Mouse (Mus musculus) lung, embryonic 16.5 days (tissue): ENCODE measurements around the gene Dynlt1c. TPM values are rescaled to one million over a fixed set of nuclear protein-coding genes. Genes with fewer than 3 reads are reported as not detected.
"Not testable (repeated sequence)": the region's sequence is repeated elsewhere in the genome, so short reads cannot be mapped to it uniquely, and the experiment has no call there.

ENCODE experiments used
- ATAC-seq: fragments of 200-750 bp; cut with Nextera tagmentation; 2 replicates; pipeline ENCODE4 v1.8.0; 2017; ENCODE audit warnings: low read depth, mild to moderate bottlenecking, moderate library complexity
- H3K27ac ChIP-seq: fragments of 300-500 bp; sonication (generic); 2 replicates; pipeline ENCODE4 v1.5.1; 2014; ENCODE audit warnings: mild to moderate bottlenecking, control low read depth, low read length
- H3K27me3 ChIP-seq: fragments of 300-500 bp; sonication (generic); 2 replicates; pipeline ENCODE4 v1.6.1; 2014; ENCODE audit warnings: low read depth, low read length, mixed read lengths; ENCODE audit not compliant: control insufficient read depth, insufficient read depth
- H3K36me3 ChIP-seq: fragments of 300-500 bp; sonication (generic); 2 replicates; pipeline ENCODE4 v1.6.1; 2014; ENCODE audit warnings: low read length; ENCODE audit not compliant: control insufficient read depth, insufficient read depth
- H3K4me1 ChIP-seq: fragments of 300-500 bp; sonication (generic); replicated peaks from 2 replicates; pipeline ENCODE4 v1.6.1; 2014; ENCODE audit warnings: low read length, mixed read lengths; ENCODE audit not compliant: control insufficient read depth, insufficient read depth
- H3K4me2 ChIP-seq: fragments of 300-500 bp; sonication (generic); 2 replicates; pipeline ENCODE4 v1.6.1; 2014; ENCODE audit warnings: low read depth, low read length, control low read depth
- H3K4me3 ChIP-seq: fragments of 300-500 bp; sonication (generic); 2 replicates; pipeline ENCODE4 v1.5.1; 2014; ENCODE audit warnings: mild to moderate bottlenecking, low read length, control low read depth
- H3K9ac ChIP-seq: fragments of 300-500 bp; sonication (generic); 2 replicates; pipeline ENCODE4 v1.6.1; 2014; ENCODE audit warnings: low read length, control low read depth
- H3K9me3 ChIP-seq: fragments of 300-500 bp; sonication (generic); 2 replicates; pipeline ENCODE4 v1.6.1; 2016; ENCODE audit warnings: low read length; ENCODE audit not compliant: control insufficient read depth
- WGBS: fragments of 180-500 bp; shearing (Covaris S2); extraction: QIAGEN DNeasy Blood & Tissue Kit; methylation state at CpG from one replicate; pipeline ENCODE4 v1.1.7; 2014; 5-methylcytosine and 5-hydroxymethylcytosine counted together
- polyA plus RNA-seq: library from polyadenylated mRNA; unstranded; fragments of >200 nt; fragmentation: Nextera tagmentation; extraction: Ambion mirVana; gene quantifications from 2 replicates; pipeline ENCODE4 v1.2.1, GENCODE M21; 2015

The Dynlt1c gene
- polyA plus RNA-seq, 1 experiment from 2014 or later, result 36.8 TPM

DNA sequence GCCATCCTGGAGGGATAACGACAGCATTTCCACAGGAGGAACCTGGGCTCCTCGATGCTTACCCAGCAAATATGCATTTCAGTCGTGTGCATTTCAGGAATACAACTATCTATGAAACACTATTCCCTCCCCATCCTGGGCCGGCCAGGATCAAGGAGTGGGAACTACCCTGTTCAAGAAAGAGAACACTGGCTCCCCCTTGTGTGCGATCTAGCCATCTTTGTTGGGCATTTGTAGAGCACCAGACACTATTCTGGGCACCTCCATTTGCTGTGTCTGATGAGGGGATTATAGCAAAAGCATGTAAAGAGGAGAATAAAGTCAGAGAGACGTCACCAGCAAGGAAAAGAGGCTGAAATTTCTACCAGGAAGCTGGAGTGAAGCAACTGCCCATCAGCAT lies 12.8 kb upstream of the Dynlt1c start:
- not testable (repeated sequence) for H3K9me3 ChIP-seq, H3K4me2 ChIP-seq, ATAC-seq, H3K4me1 ChIP-seq, H3K36me3 ChIP-seq, H3K27me3 ChIP-seq, H3K4me3 ChIP-seq, H3K27ac ChIP-seq, H3K9ac ChIP-seq
- no CpG with 5 or more reads among the region's 6 CpGs for WGBS

DNA sequence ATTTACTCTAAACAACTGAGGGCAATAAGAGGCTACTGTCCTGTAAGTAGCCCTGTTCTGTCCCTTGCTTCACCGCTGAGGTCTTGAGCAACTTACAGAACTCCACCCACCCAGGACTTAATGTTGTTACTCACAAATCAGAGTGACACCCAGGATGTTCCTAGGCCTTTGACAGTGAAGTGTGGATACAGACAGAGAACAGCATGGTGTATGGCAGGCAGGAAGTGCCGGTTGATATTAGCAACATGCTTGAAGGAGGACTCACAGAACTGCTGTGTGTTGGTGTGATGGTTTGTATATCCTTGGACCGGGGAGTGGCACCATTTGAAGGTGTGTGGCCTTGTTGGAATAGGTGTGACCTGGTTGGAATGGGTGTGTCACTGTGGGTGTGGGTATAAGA lies 9.4 kb upstream of the Dynlt1c start:
- not testable (repeated sequence) for H3K4me3 ChIP-seq, H3K4me1 ChIP-seq, H3K9me3 ChIP-seq, H3K27me3 ChIP-seq, H3K27ac ChIP-seq, H3K9ac ChIP-seq, H3K36me3 ChIP-seq, H3K4me2 ChIP-seq
- WGBS, result 59% methylated on average over 2 of the region's 3 CpGs
- ATAC-seq, result peak; percentile 59

DNA sequence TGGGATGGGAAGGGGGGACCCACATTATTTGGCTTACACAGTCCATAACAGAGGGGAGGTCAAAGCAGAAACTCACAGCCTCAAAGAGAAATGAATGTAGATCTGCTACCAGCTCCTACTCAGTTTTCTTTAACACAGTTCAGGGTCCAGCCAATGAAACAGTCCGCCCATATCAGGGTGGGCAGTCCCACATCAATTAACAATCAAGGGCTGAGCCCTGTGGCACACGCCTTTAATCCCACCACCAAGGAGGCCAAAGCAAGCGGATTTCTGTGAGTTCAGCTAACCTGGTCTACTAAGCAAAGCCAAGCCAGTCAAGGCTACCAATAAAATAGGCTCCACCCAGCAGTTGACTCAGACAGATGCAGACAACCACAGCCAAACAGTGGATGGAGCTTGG lies 7.6 kb upstream of the Dynlt1c start:
- not testable (repeated sequence) for H3K4me2 ChIP-seq, H3K9me3 ChIP-seq, H3K4me1 ChIP-seq, H3K27me3 ChIP-seq, H3K36me3 ChIP-seq, ATAC-seq, H3K4me3 ChIP-seq, H3K9ac ChIP-seq, H3K27ac ChIP-seq
- WGBS, result 70% methylated on average over 3 of the region's 3 CpGs

DNA sequence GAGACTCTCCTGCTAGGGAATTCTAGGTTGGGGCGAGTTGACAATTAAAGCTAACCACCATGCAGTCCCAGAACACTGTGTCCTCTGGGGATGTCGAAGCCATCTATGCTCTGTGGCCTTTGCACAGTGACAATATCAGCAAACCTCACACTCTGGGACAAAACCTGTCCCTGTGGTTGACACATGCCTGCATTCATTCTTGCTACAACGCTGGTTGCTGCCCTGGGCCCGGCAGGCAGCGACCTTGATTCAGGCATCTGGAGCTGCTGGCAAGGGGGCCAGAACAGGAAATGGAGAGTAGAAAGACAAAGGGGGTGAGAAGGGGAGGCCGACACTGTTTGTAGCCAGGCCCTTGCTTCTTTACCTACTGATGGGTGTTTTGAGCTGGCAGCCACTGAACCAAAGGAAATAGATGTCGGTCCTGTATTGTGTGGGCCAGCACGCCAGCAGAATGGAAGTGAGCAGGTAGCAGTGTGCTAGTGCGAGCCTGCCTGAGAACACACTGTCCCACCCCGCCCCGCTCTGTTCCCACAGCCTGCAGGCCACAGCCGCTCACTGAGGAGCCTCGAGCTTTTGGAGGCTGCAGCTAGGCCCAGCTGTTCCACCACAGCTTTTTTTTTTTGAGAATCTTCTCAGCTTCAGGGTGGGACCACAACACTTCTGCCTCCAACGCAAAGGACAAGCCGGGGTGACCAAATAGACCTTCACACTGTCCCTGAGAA lies 5.5 kb upstream of the Dynlt1c start:
- H3K36me3 ChIP-seq, H3K4me2 ChIP-seq, H3K27me3 ChIP-seq, H3K4me3 ChIP-seq, H3K9me3 ChIP-seq, H3K4me1 ChIP-seq, H3K9ac ChIP-seq, H3K27ac ChIP-seq: not testable (repeated sequence)
- 16% methylated on average over 8 of the region's 15 CpGs for WGBS
- ATAC-seq, result peak; percentile 60

DNA sequence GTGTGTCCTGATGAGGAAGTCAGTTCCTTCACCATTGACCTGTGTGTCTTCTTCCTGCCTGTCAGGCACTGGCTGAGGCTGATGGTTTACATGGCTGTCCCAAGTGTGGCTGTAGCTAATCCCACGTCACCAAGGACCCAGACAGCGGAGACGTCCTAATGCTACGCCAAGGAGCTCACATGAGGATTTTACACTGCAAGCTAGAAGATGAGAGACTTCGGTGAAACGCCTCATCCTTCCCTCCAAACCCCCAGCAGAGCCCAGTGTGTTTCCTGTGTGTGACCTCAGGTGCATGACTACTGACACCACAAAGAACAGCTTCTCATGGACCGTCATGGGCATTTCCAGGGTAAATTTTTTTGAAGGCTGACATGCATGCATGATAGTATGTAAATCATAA lies 3.1 kb upstream of the Dynlt1c start:
- not testable (repeated sequence) for H3K36me3 ChIP-seq, H3K4me3 ChIP-seq, H3K4me2 ChIP-seq, H3K9me3 ChIP-seq, H3K27me3 ChIP-seq, ATAC-seq, H3K9ac ChIP-seq, H3K4me1 ChIP-seq, H3K27ac ChIP-seq
- 82% methylated on average over 7 of the region's 7 CpGs for WGBS

DNA sequence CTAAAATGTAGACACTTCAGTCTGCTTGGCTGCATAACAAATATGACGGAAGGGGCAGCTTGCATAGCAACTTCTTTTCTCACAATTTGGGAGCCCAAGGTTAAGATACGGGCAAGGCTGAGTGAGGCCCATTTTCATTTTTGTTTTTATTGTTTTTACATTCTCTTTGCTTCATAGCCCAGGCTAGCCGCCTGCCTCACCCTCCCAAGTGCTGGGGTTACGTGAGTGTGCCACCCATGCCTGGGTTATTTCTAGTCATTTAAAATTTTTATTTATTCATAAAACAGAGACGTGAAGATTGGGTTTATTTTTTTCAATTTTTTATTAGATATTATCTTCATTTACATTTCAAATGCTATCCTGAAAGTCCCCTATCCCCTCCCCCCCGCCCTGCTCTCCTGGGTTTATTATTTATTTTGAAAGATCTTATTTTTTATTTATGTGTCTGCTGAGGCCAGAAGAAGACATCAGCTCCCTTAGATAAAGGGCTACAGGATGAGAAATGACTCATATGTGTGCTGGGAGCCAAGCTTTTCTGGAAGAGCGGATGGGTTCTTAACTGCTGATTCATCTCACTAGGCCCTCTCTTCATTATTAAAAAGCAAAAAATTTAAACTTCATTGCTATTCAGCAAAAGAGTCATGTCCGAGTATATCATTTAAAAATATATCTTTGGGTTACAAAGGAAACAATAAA lies 1.1 kb upstream of the Dynlt1c start:
- H3K4me2 ChIP-seq, H3K9me3 ChIP-seq, ATAC-seq, H3K27ac ChIP-seq, H3K9ac ChIP-seq, H3K4me3 ChIP-seq, H3K27me3 ChIP-seq, H3K4me1 ChIP-seq, H3K36me3 ChIP-seq: not testable (repeated sequence)
- whole genome bisulfite sequencing, result 80% methylated on average over 5 of the region's 8 CpGs

DNA sequence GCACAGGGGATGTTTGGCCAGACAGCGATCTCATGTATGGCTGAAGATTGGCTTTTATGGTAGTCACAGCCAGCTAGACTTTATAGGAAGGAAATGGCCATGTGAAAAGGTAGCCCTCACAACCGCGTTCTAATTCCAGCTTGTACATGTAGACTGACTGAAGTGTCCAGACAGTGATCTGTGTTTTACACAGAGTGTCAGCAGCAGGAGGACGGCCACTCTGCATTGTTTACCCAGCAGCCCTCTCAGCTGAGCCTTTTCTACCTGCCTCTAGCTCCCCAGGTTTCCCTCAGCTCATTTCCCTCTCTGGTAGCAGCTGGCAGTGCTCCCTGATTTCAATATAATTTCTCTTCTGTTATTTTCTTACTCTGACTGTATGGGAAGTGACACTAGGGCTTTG lies 734 bp downstream of the Dynlt1c start:
- H3K4me1 ChIP-seq, H3K27ac ChIP-seq, ATAC-seq, H3K36me3 ChIP-seq, H3K27me3 ChIP-seq, H3K9me3 ChIP-seq, H3K9ac ChIP-seq: not testable (repeated sequence)
- H3K4me2 ChIP-seq, result peak overlapping the region; percentile 38; the same call in 1 of the 2 replicates
- 0% methylated on average over 3 of the region's 4 CpGs for WGBS
- H3K4me3 ChIP-seq, result peak overlapping the region; percentile 20; the same call in 1 of the 2 replicates

DNA sequence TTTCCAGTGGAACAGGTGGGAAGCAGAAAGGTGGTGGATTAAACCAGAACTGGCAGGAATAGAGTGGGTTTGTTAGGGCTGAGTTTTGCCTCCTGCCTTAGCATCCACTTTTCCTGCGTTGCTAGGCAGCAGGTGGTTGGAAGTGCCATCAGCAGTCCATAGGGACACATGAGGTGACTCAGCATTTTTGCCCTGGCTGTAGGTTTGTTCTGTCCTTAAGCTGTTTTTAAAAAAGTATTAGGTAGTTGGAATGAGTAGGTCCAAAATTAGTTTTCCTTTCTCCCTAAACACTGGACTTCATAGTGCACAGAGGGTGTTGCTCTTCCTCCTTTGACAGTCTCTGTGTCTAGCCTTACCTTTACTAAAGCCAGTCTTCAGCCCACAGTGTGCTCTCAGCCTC lies 3.9 kb downstream of the Dynlt1c start:
- ATAC-seq, H3K4me3 ChIP-seq, H3K27me3 ChIP-seq, H3K4me1 ChIP-seq, H3K9me3 ChIP-seq, H3K36me3 ChIP-seq, H3K9ac ChIP-seq, H3K27ac ChIP-seq, H3K4me2 ChIP-seq: not testable (repeated sequence)
- 43% methylated on average over 1 of the region's 1 CpGs for WGBS

DNA sequence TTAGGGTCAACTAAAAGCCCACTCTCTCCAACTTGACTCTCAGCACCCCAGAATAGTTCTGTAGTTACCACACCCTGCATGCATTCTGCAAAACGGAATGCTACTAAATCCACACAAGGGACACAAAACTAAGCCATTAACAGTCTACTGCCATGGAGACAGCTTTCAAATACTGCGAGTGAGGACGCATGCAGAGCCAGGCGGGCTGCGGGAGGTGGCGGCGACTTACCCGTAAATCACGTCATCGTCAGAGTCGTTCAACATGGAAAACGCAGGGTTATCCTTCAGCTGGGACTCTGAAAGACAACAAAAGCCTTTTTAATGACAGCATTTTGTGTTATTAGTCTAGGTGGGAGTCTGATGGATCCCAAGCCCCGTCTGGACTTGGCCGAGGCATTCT lies 12.1 kb downstream of the Dynlt1c start:
- not testable (repeated sequence) for H3K9me3 ChIP-seq, H3K4me3 ChIP-seq, H3K36me3 ChIP-seq, H3K4me2 ChIP-seq, ATAC-seq, H3K27ac ChIP-seq, H3K27me3 ChIP-seq, H3K9ac ChIP-seq, H3K4me1 ChIP-seq
- 75% methylated on average over 11 of the region's 14 CpGs for WGBS
